Mouse (Mus musculus): ENCODE measurements around the gene Cars.

GRCm38 (mm10) chr7:143601705-143602104 lies 1.8 kb upstream of the Cars start:
- TF ChIP-seq CTCF (IDR thresholded peaks at IDR 0.05; ENCODE audit: borderline replicate concordance, extremely low read depth, insufficient read depth, insufficient read length) = no peak
- TF ChIP-seq POLR2A (IDR thresholded peaks at IDR 0.05; ENCODE audit: borderline replicate concordance, extremely low read depth, insufficient read depth, insufficient read length, poor library complexity, severe bottlenecking) = no peak

Data from brain, embryonic 14.5 days (tissue).